Mouse (Mus musculus) layer of hippocampus, adult 9-11 months (tissue): ENCODE data around the gene Rbm24.
A peak's percentile ranks its signal among the peaks of the same experiment; 100 is the strongest.

ENCODE experiments used
- DNase-seq: peaks from one replicate; pipeline ENCODE4 v3.0.0; 2022

Gene Rbm24

GRCm38 (mm10) chr13:46418141-46418601 is at the start of gene Rbm24:
Gene Rbm24, plus strand, starts transcription at chr13:46418434.
- DNase-seq = no peak

- no peak for DNase-seq
These were observed 45.4 kb upstream of the Rbm24 start for GRCm38 (mm10) chr13:46372884-46373283.

GRCm38 (mm10) chr13:46375371-46375770 is 42.9 kb upstream of the Rbm24 start:
- DNase-seq = peak; percentile 61

GRCm38 (mm10) chr13:46387396-46387795 is 30.8 kb upstream of the Rbm24 start:
- no peak for DNase-seq

- peak; percentile 30 for DNase-seq
These were observed 26.6 kb upstream of the Rbm24 start for GRCm38 (mm10) chr13:46391654-46392053.

GRCm38 (mm10) chr13:46392893-46393292 is 25.3 kb upstream of the Rbm24 start:
- no peak for DNase-seq

GRCm38 (mm10) chr13:46393936-46394335 is 24.3 kb upstream of the Rbm24 start:
- DNase-seq = no peak

- DNase-seq = no peak
These were observed 21.0 kb upstream of the Rbm24 start for GRCm38 (mm10) chr13:46397235-46397634.

- no peak for DNase-seq
These were observed 11.1 kb upstream of the Rbm24 start for GRCm38 (mm10) chr13:46407151-46407550.

GRCm38 (mm10) chr13:46412247-46412646 is 6.0 kb upstream of the Rbm24 start:
- no peak for DNase-seq

- DNase-seq = no peak
These were observed 4.6 kb upstream of the Rbm24 start for GRCm38 (mm10) chr13:46413588-46413987.

GRCm38 (mm10) chr13:46414050-46414449 is 4.2 kb upstream of the Rbm24 start:
- DNase-seq = no peak

GRCm38 (mm10) chr13:46416021-46416420 is 2.2 kb upstream of the Rbm24 start:
- no peak for DNase-seq

GRCm38 (mm10) chr13:46417594-46417993 is 640 bp upstream of the Rbm24 start:
- peak; percentile 20 for DNase-seq

- DNase-seq = no peak
These were observed 704 bp downstream of the Rbm24 start for GRCm38 (mm10) chr13:46418731-46419545.

- DNase-seq = no peak
These were observed 1.4 kb downstream of the Rbm24 start for GRCm38 (mm10) chr13:46419648-46420047.

- DNase-seq = no peak
These were observed 1.9 kb downstream of the Rbm24 start for GRCm38 (mm10) chr13:46420095-46420494.

- DNase-seq = no peak
These were observed 5.6 kb downstream of the Rbm24 start for GRCm38 (mm10) chr13:46423805-46424204.

GRCm38 (mm10) chr13:46424376-46424775 is 6.1 kb downstream of the Rbm24 start:
- DNase-seq = no peak

- no peak for DNase-seq
These were observed 8.5 kb downstream of the Rbm24 start for GRCm38 (mm10) chr13:46426651-46427269.

- no peak for DNase-seq
These were observed 10.7 kb downstream of the Rbm24 start for GRCm38 (mm10) chr13:46428964-46429363.

GRCm38 (mm10) chr13:46429866-46430265 is 11.6 kb downstream of the Rbm24 start:
- no peak for DNase-seq

GRCm38 (mm10) chr13:46433880-46434560 is 15.8 kb downstream of the Rbm24 start:
- DNase-seq = no peak

GRCm38 (mm10) chr13:46438960-46439359 is 20.7 kb downstream of the Rbm24 start:
- DNase-seq = no peak
